Mouse (Mus musculus) intestine, embryonic 16.5 days (tissue): Measurements from ENCODE around the gene Mbd3. TPM values are rescaled to one million over a fixed set of nuclear protein-coding genes. Genes with fewer than 3 reads are reported as not detected.
A peak's percentile ranks its signal among the peaks of the same experiment; 100 is the strongest.

Experiments
- ATAC-seq: fragments of 200-750 bp; cut with Nextera tagmentation; 2 replicates; pipeline ENCODE4 v1.8.0; 2017; ENCODE audit warnings: moderate TSS enrichment, moderate library complexity
- H3K27ac ChIP-seq: fragments of 300-500 bp; sonication (generic); 2 replicates; pipeline ENCODE4 v1.5.1; 2014; ENCODE audit warnings: mild to moderate bottlenecking, low read length
- H3K27me3 ChIP-seq: fragments of 300-500 bp; sonication (generic); replicated peaks from 2 replicates; pipeline ENCODE4 v1.6.1; 2014; ENCODE audit warnings: low read length, control low read depth, mixed read lengths; ENCODE audit not compliant: control insufficient read depth, insufficient read depth
- H3K36me3 ChIP-seq: fragments of 300-500 bp; sonication (generic); 2 replicates; pipeline ENCODE4 v1.6.1; 2014; ENCODE audit warnings: low read length, control low read depth; ENCODE audit not compliant: control insufficient read depth, insufficient read depth
- H3K4me1 ChIP-seq: fragments of 300-500 bp; sonication (generic); 2 replicates; pipeline ENCODE4 v1.6.1; 2014; ENCODE audit warnings: low read length, control low read depth, mixed read lengths; ENCODE audit not compliant: control insufficient read depth, insufficient read depth
- H3K4me2 ChIP-seq: fragments of 300-500 bp; sonication (generic); 2 replicates; pipeline ENCODE4 v1.6.1; 2014; ENCODE audit warnings: low read depth, low read length, control low read depth
- H3K4me3 ChIP-seq: fragments of 300-500 bp; sonication (generic); 2 replicates; pipeline ENCODE4 v1.5.1; 2014; ENCODE audit warnings: mild to moderate bottlenecking, low read length
- H3K9ac ChIP-seq: fragments of 300-500 bp; sonication (generic); 2 replicates; pipeline ENCODE4 v1.6.1; 2014; ENCODE audit warnings: low read depth, low read length
- H3K9me3 ChIP-seq: fragments of 300-500 bp; sonication (generic); 2 replicates; pipeline ENCODE4 v1.6.1; 2016; ENCODE audit warnings: low read length, control low read depth; ENCODE audit not compliant: control insufficient read depth
- WGBS: fragments of 180-500 bp; shearing (Covaris S2); extraction: QIAGEN DNeasy Blood & Tissue Kit; methylation state at CpG from one replicate; pipeline ENCODE4 v1.1.7; 2014; 5-methylcytosine and 5-hydroxymethylcytosine counted together
- polyA plus RNA-seq: library from polyadenylated mRNA; unstranded; fragments of >200 nt; fragmentation: Nextera tagmentation; extraction: Ambion mirVana; gene quantifications from 2 replicates; pipeline ENCODE4 v1.2.1, GENCODE M21; 2015

Mbd3 gene
- polyA plus RNA-seq, 1 experiment from 2014 or later, result 144 TPM

DNA sequence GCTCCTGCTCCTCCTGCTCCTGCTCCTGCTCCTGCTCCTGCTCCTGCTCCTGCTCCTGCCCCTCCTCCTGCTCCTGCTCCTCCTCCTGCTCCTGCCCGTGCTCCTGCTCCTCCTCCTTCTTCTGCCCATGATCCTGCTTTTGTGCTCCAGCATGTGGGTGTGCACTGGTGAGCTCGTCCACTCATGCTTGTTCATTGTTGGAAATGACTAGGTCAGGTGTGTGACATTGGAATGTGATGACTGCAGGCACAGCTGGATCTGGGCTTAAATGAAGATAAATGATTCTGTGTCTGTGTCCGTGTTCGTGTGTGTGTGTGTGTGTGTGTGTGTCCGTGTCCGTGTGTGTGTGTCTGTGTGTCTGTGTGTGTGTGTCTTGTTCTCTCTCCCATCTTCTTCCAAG lies 31.0 kb downstream of the Mbd3 start:
- WGBS, result 89% methylated on average over 6 of the region's 6 CpGs
- H3K27me3 ChIP-seq, result 0 out of 2 replicates have a peak, but pooled peaks cover 4% of the 10 kb centered on the region
- no peaks in the 10 kb centered on the region for H3K9me3 ChIP-seq
- no peaks in the 10 kb centered on the region for H3K36me3 ChIP-seq
- H3K27ac ChIP-seq, result no peak overlapping the region
- H3K9ac ChIP-seq, result no peak overlapping the region
- ATAC-seq, result no peak
- no peak overlapping the region for H3K4me2 ChIP-seq
- H3K4me3 ChIP-seq, result no peak overlapping the region
- peaks cover 4% of the 10 kb centered on the region; the same call in 1 of the 2 replicates for H3K4me1 ChIP-seq

DNA sequence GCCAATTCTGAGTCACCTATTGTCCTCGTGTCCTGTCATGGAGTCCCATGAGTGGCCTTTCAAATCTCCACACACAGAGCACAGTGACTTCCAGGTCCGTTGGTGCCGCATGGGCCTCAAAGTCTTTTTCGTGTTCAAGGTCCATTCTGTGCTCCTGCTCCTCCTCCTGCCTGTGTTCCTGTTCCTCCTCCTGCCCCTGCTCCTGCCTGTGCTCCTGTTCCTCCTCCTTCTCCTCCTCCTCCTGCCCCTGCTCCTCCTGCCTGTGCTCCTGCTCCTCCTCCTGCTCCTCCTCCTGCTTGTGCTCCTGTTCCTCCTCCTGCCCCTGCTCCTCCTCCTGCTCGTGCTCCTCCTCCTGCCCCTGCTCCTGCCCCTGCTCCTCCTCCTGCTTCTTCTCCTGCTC lies 31.4 kb downstream of the Mbd3 start:
- no peak overlapping the region for H3K27ac ChIP-seq
- H3K27me3 ChIP-seq, result 0 out of 2 replicates have a peak, but pooled peaks cover 4% of the 10 kb centered on the region
- H3K36me3 ChIP-seq, result no peaks in the 10 kb centered on the region
- WGBS, result 51% methylated on average over 5 of the region's 5 CpGs
- no peak overlapping the region for H3K4me2 ChIP-seq
- no peaks in the 10 kb centered on the region for H3K9me3 ChIP-seq
- H3K4me1 ChIP-seq, result peaks cover 4% of the 10 kb centered on the region; the same call in 1 of the 2 replicates
- 0 out of 2 replicates have a peak, but pooled peaks have one; percentile 29 for ATAC-seq
- H3K4me3 ChIP-seq, result no peak overlapping the region
- no peak overlapping the region for H3K9ac ChIP-seq

- H3K27me3 ChIP-seq, result 0 out of 2 replicates have a peak, but pooled peaks cover 4% of the 10 kb centered on the region
- no peak for ATAC-seq
Measured at GRCm38 (mm10) chr10:80365736-80366135, 33.6 kb downstream of the Mbd3 start.

DNA sequence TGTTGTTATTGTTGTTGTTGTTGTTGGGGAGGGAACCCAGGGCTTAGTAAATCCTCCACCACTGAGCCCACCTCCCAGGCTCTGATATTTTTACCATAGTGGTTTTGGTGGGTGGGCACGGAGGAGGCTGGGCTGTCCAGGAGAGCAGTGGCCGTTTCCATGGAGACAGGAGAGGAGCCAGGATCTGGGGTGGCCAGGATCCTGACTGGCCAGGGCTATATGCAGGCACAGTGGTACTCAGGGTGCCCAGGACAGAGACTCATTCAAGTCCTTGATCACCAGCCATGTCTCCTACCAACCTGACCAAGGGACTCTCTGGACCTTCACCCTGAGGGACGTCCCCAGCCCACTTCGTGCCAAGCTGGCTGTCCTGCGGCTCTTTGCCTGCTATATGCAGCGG lies 35.6 kb downstream of the Mbd3 start:
- Histone ChIP-seq H3K9ac (no peak overlapping the region), H3K4me1 (no peaks in the 10 kb centered on the region), H3K9me3 (no peaks in the 10 kb centered on the region), H3K27ac (no peak overlapping the region), H3K4me2 (no peak overlapping the region), H3K36me3 (no peaks in the 10 kb centered on the region), H3K27me3 (peaks cover 7% of the 10 kb centered on the region; the same call in 1 of the 2 replicates), H3K4me3 (no peak overlapping the region)
- 47% methylated on average over 6 of the region's 6 CpGs for WGBS
- ATAC-seq, result no peak

More at GRCm38 (mm10) chr10:80365736-80366135, 33.6 kb downstream of the Mbd3 start:
- no peak overlapping the region for H3K4me3 ChIP-seq
- H3K4me2 ChIP-seq, result no peak overlapping the region
- no peaks in the 10 kb centered on the region for H3K4me1 ChIP-seq
- H3K9ac ChIP-seq, result no peak overlapping the region
- 65% methylated on average over 6 of the region's 6 CpGs for WGBS
- no peaks in the 10 kb centered on the region for H3K36me3 ChIP-seq
- H3K9me3 ChIP-seq, result no peaks in the 10 kb centered on the region
- no peak overlapping the region for H3K27ac ChIP-seq

DNA sequence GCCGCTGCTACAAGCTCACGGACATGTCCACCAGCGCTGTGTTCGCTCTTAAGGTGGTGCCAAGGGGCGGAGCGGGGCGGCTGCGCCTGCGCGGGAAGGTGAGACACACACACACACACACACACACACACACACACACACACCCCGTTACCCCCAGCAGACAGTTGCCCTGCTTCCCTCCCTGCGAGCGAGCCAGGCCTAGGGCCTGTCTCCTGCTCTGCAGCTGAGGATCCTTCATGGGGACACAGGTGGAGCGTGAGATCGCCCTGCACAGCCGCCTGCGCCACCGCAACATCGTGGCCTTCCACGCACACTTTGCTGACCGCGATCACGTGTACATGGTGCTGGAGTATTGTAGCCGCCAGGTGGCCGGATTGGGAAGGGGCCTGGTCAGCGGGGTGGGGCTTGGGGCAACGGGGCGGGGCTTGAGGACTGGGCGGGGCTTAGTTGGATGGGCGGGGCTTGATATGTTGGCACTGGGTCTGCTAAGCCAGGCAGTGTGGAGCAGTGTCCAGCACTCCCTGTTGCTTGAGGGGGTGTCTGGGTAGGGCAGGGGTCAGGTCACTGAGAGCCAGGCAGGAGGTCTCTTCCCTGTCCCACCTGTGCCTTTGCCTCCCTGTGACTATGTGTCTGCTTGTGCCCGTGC lies 41.2 kb downstream of the Mbd3 start:
- Histone ChIP-seq H3K27ac (no peak overlapping the region), H3K36me3 (no peaks in the 10 kb centered on the region), H3K4me3 (peak overlapping the region; percentile 37), H3K27me3 (peaks cover 41% of the 10 kb centered on the region), H3K9ac (peak overlapping the region; percentile 58), H3K9me3 (no peaks in the 10 kb centered on the region), H3K4me1 (peaks cover 14% of the 10 kb centered on the region), H3K4me2 (peak overlapping the region; percentile 64)
- ATAC-seq, result peak; percentile 41
- 6% methylated on average over 31 of the region's 31 CpGs for WGBS

GRCm38 (mm10) chr10:80357336-80357735 lies 42.0 kb downstream of the Mbd3 start:
- Histone ChIP-seq H3K36me3 (no peaks in the 10 kb centered on the region), H3K4me3 (no peak overlapping the region), H3K9ac (no peak overlapping the region), H3K4me1 (peaks cover 14% of the 10 kb centered on the region), H3K9me3 (no peaks in the 10 kb centered on the region), H3K27me3 (peaks cover 41% of the 10 kb centered on the region), H3K4me2 (peak overlapping the region; percentile 64; the same call in 1 of the 2 replicates), H3K27ac (no peak overlapping the region)
- ATAC-seq, result peak; percentile 16; the same call in 1 of the 2 replicates
- WGBS, result 32% methylated on average over 7 of the region's 7 CpGs

GRCm38 (mm10) chr10:80356737-80357136 lies 42.6 kb downstream of the Mbd3 start:
- H3K36me3 ChIP-seq, result no peaks in the 10 kb centered on the region
- no peaks in the 10 kb centered on the region for H3K9me3 ChIP-seq
- H3K27me3 ChIP-seq, result peaks cover 41% of the 10 kb centered on the region
- H3K4me1 ChIP-seq, result peaks cover 14% of the 10 kb centered on the region
- H3K9ac ChIP-seq, result peak overlapping the region; percentile 24; the same call in 1 of the 2 replicates
- ATAC-seq, result no peak
- H3K27ac ChIP-seq, result no peak overlapping the region
- 1% methylated on average over 34 of the region's 34 CpGs for WGBS
- peak overlapping the region; percentile 38 for H3K4me3 ChIP-seq
- peak overlapping the region; percentile 48 for H3K4me2 ChIP-seq

DNA sequence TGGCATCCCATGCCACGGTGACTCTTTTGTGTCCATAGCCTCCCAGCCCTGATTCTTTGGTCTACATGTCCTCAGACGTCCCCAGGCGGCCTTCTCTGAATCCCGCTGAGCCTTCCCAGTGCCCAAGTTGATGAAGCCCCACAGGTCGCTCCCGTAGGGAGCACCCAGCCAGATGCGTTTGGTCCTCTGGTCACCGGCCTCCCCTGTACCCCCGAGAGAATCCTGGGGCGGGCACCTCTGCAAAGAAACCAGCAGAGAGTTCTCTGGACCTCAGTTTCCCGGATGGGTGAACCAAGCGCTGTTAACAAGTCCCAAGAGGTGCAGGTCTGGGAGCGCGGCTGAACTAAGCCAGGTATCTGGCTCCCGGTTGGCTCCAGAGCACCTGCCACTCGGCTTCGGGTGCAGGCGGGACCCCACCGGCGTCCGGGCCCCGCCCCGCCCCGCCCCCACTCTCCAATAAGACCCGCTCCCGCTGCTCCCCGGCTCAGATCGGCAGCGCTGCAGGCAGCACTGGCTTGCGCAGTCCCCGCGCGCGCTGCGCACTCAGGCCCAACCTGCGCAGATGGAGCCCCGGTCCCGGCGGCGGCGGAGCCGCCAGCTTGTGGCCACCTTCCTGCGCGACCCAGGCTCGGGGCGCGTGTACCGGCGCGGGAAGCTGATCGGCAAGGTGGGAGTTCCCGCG lies 43.2 kb downstream of the Mbd3 start, which contains the start of gene Plk5:
TSS of gene Plk5 (plus strand) at position 459 of the 682 bp plus-strand sequence.
- Histone ChIP-seq H3K4me1 (peaks cover 14% of the 10 kb centered on the region), H3K36me3 (no peaks in the 10 kb centered on the region), H3K9me3 (no peaks in the 10 kb centered on the region), H3K9ac (peak within 1 kb of the TSS; percentile 24; the same call in 1 of the 2 replicates), H3K27ac (no peak within 1 kb of the TSS), H3K27me3 (peaks cover 41% of the 10 kb centered on the region), H3K4me3 (peak within 1 kb of the TSS; percentile 38), H3K4me2 (peak within 1 kb of the TSS; percentile 48)
- no peak for ATAC-seq
- WGBS, result 2% methylated on average over 53 of the region's 53 CpGs

DNA sequence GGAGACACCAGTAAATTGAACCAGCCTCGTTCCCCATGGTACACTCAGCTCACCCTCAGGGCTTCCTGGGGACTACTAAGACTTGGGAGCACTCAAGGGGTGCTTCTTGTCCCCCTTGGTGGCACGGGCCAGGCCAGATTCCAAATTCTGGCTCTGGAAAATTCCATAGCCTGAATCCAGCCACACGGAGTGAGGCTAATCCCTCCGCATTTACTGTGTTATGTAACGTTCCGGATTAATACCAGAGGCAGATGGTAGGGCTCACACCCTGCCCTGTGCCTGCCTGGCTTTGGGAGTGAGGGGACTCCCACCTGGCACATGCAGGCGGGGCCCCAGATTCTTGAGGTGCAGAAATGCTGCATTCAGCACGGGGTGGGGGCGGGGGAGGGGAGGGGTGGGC lies 43.9 kb downstream of the Mbd3 start:
- Histone ChIP-seq H3K4me3 (no peak overlapping the region), H3K4me2 (no peak overlapping the region), H3K4me1 (peaks cover 14% of the 10 kb centered on the region), H3K36me3 (no peaks in the 10 kb centered on the region), H3K9ac (no peak overlapping the region), H3K9me3 (no peaks in the 10 kb centered on the region), H3K27me3 (peaks cover 41% of the 10 kb centered on the region), H3K27ac (no peak overlapping the region)
- ATAC-seq, result no peak
- WGBS, result 13% methylated on average over 9 of the region's 9 CpGs
